Mouse (Mus musculus): ENCODE results near the gene Accsl.

DNA sequence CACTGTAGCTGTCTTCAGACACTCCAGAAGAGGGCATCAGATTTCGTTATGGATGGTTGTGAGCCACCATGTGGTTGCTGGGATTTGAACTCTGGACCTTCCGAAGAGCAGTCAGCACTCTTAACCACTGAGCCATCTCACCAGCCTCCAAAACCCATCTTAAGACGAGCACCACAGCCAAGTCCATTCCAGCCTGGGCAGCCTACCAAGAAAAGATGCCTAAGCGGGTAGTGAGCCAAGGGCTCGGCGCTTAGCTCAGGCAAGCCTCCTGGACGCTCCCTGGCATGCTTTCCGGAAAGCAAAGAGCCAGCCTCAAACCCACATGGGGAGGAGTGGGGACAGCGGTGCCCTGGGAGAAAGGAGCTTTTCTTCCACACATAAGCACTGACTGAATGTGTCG lies 43.0 kb upstream of the Accsl start:
- no peak for TF ChIP-seq CTCF (IDR thresholded peaks at IDR 0.05; ENCODE audit: extremely low read depth, insufficient read depth, insufficient read length, insufficient replicate concordance)
- TF ChIP-seq POLR2A (IDR thresholded peaks at IDR 0.05; ENCODE audit: low read depth, low read length) = no peak
